Mouse (Mus musculus) hindlimb bud, embryonic 11.5 days (tissue): ENCODE data around the gene Ubr7.

Source experiments
- DNase-seq: peaks from one replicate; pipeline ENCODE4 v3.0.0-alpha.2; 2012; ENCODE audit warnings: low read depth, low spot score; ENCODE audit errors: extremely low spot score

Gene Ubr7

GRCm38 (mm10) chr12:102743036-102743588 lies 14.7 kb upstream of the Ubr7 start:
- DNase-seq, result no peak

- DNase-seq, result no peak
Measured at GRCm38 (mm10) chr12:102743589-102744574, 13.9 kb upstream of the Ubr7 start, which contains the start of the genes Moap1 and Tmem251. Gene Moap1, minus strand, starts transcription at chr12:102743661. Gene Tmem251, plus strand, starts transcription at chr12:102743762.

- no peak for DNase-seq
Measured at GRCm38 (mm10) chr12:102744839-102745238, 12.9 kb upstream of the Ubr7 start.

- DNase-seq, result no peak
Measured at GRCm38 (mm10) chr12:102748256-102748655, 9.5 kb upstream of the Ubr7 start.

- no peak for DNase-seq
Measured at GRCm38 (mm10) chr12:102756304-102756703, 1.5 kb upstream of the Ubr7 start.

- DNase-seq, result no peak
Measured at GRCm38 (mm10) chr12:102757055-102757688, 595 bp upstream of the Ubr7 start.

- no peak for DNase-seq
Measured at GRCm38 (mm10) chr12:102758403-102758756, 613 bp downstream of the Ubr7 start, which contains the start of gene Gm20604. Gene Gm20604, minus strand, starts transcription at chr12:102758672.

- DNase-seq, result no peak
Measured at GRCm38 (mm10) chr12:102758936-102759335, 1.2 kb downstream of the Ubr7 start.

GRCm38 (mm10) chr12:102761668-102762067 lies 3.9 kb downstream of the Ubr7 start:
- no peak for DNase-seq

GRCm38 (mm10) chr12:102763696-102764095 lies 5.9 kb downstream of the Ubr7 start:
- DNase-seq, result no peak

GRCm38 (mm10) chr12:102769000-102769399 lies 11.2 kb downstream of the Ubr7 start:
- no peak for DNase-seq

- DNase-seq, result no peak
Measured at GRCm38 (mm10) chr12:102771601-102772000, 13.8 kb downstream of the Ubr7 start.

- no peak for DNase-seq
Measured at GRCm38 (mm10) chr12:102772676-102773075, 14.9 kb downstream of the Ubr7 start.

- DNase-seq, result no peak
Measured at GRCm38 (mm10) chr12:102776035-102776434, 18.3 kb downstream of the Ubr7 start.

GRCm38 (mm10) chr12:102778151-102778550 lies 20.4 kb downstream of the Ubr7 start:
- no peak for DNase-seq

GRCm38 (mm10) chr12:102779452-102779851 lies 21.7 kb downstream of the Ubr7 start:
- DNase-seq, result no peak

GRCm38 (mm10) chr12:102782841-102783240 lies 25.1 kb downstream of the Ubr7 start:
- no peak for DNase-seq

GRCm38 (mm10) chr12:102784899-102785592 lies 27.3 kb downstream of the Ubr7 start:
- DNase-seq, result no peak

- no peak for DNase-seq
Measured at GRCm38 (mm10) chr12:102785593-102785985, 27.8 kb downstream of the Ubr7 start.

- no peak for DNase-seq
Measured at GRCm38 (mm10) chr12:102787927-102788326, 30.2 kb downstream of the Ubr7 start.

GRCm38 (mm10) chr12:102799528-102799927 lies 41.8 kb downstream of the Ubr7 start:
- DNase-seq, result no peak
